Mouse (Mus musculus): ENCODE results near the gene Fblim1.

- TF ChIP-seq CTCF (IDR thresholded peaks at IDR 0.05; ENCODE audit: insufficient read depth, low read length): no peak
- no peak for TF ChIP-seq POLR2A (IDR thresholded peaks at IDR 0.05; ENCODE audit: borderline replicate concordance, extremely low read depth, low read depth, low read length)
These were observed 65.1 kb downstream of the Fblim1 start for GRCm38 (mm10) chr4:141540844-141541243.

Measured in lung, adult 2 months (tissue).